Mouse (Mus musculus): ENCODE measurements around the gene Klhl22. TPM values are rescaled to one million over a fixed set of nuclear protein-coding genes. Genes with fewer than 3 reads are reported as not detected.
A peak's percentile ranks its signal among the peaks of the same experiment; 100 is the strongest.

Gene Klhl22
- total RNA-seq, 2 experiments from 2014 or later = 34.5 to 65.5 TPM

- ATAC-seq (replicated peaks; ENCODE audit: low FRiP score, low TSS enrichment, poor library complexity, severe bottlenecking) = no peak
Observed at GRCm38 (mm10) chr16:17826500-17826899, 67.1 kb downstream of the Klhl22 start.

- ATAC-seq (replicated peaks; ENCODE audit: low FRiP score, low TSS enrichment, poor library complexity, severe bottlenecking) = peak; percentile 30; the same call in 1 of the 2 replicates
Observed at GRCm38 (mm10) chr16:17828229-17828628, 68.8 kb downstream of the Klhl22 start.

GRCm38 (mm10) chr16:17828867-17829266 is 69.4 kb downstream of the Klhl22 start:
- no peak for ATAC-seq (replicated peaks; ENCODE audit: low FRiP score, low TSS enrichment, poor library complexity, severe bottlenecking)

GRCm38 (mm10) chr16:17830385-17831178 is 71.2 kb downstream of the Klhl22 start:
- no peak for ATAC-seq (replicated peaks; ENCODE audit: low FRiP score, low TSS enrichment, poor library complexity, severe bottlenecking)

GRCm38 (mm10) chr16:17831781-17832180 is 72.4 kb downstream of the Klhl22 start:
- 0 out of 2 replicates have a peak, but pooled peaks have one; percentile 24 for ATAC-seq (replicated peaks; ENCODE audit: low FRiP score, low TSS enrichment, poor library complexity, severe bottlenecking)

- no peak for ATAC-seq (replicated peaks; ENCODE audit: low FRiP score, low TSS enrichment, poor library complexity, severe bottlenecking)
Observed at GRCm38 (mm10) chr16:17832821-17833220, 73.4 kb downstream of the Klhl22 start, which contains the start of gene B830017H08Rik. TSS of gene B830017H08Rik (plus strand) at chr16:17833121.

- ATAC-seq (replicated peaks; ENCODE audit: low FRiP score, low TSS enrichment, poor library complexity, severe bottlenecking) = no peak
Observed at GRCm38 (mm10) chr16:17833321-17833680, 73.9 kb downstream of the Klhl22 start.

GRCm38 (mm10) chr16:17833681-17834399 is 74.4 kb downstream of the Klhl22 start:
- ATAC-seq (replicated peaks; ENCODE audit: low FRiP score, low TSS enrichment, poor library complexity, severe bottlenecking) = no peak

GRCm38 (mm10) chr16:17834543-17834942 is 75.1 kb downstream of the Klhl22 start:
- peak; percentile 32; the same call in 1 of the 2 replicates for ATAC-seq (replicated peaks; ENCODE audit: low FRiP score, low TSS enrichment, poor library complexity, severe bottlenecking)

- ATAC-seq (replicated peaks; ENCODE audit: low FRiP score, low TSS enrichment, poor library complexity, severe bottlenecking) = no peak
Observed at GRCm38 (mm10) chr16:17835481-17835880, 76.1 kb downstream of the Klhl22 start.

- no peak for ATAC-seq (replicated peaks; ENCODE audit: low FRiP score, low TSS enrichment, poor library complexity, severe bottlenecking)
Observed at GRCm38 (mm10) chr16:17838051-17838450, 78.6 kb downstream of the Klhl22 start, which contains the start of gene Car15. TSS of gene Car15 (minus strand) at chr16:17838364.

- no peak for ATAC-seq (replicated peaks; ENCODE audit: low FRiP score, low TSS enrichment, poor library complexity, severe bottlenecking)
Observed at GRCm38 (mm10) chr16:17839976-17840375, 80.6 kb downstream of the Klhl22 start.

GRCm38 (mm10) chr16:17842437-17842836 is 83.0 kb downstream of the Klhl22 start:
- ATAC-seq (replicated peaks; ENCODE audit: low FRiP score, low TSS enrichment, poor library complexity, severe bottlenecking) = no peak

Other genes starting within 250 kb of the Klhl22 start
- gene Thap7, start 228.5 kb upstream of the Klhl22 start, total RNA-seq (2014; fragmentation: Nextera tagmentation) = 18.2 and 27.1 TPM in 2 replicates
- 23.3 and 45.1 TPM in 2 replicates for gene Thap7, start 228.5 kb upstream of the Klhl22 start, total RNA-seq (2017)
- gene Lrrc74b, start 198.4 kb upstream of the Klhl22 start, total RNA-seq (2014; fragmentation: Nextera tagmentation) = not detected in 2 replicates
- 0.05 TPM in 1 of 2 replicates, not detected in the other for gene Lrrc74b, start 198.4 kb upstream of the Klhl22 start, total RNA-seq (2017)
- gene P2rx6, start 197.7 kb upstream of the Klhl22 start, total RNA-seq (2014; fragmentation: Nextera tagmentation) = not detected in 2 replicates
- gene P2rx6, start 197.7 kb upstream of the Klhl22 start, total RNA-seq (2017) = not detected in 2 replicates
- gene Slc7a4, start 176.4 kb upstream of the Klhl22 start, total RNA-seq (2014; fragmentation: Nextera tagmentation) = 10.8 and 13.9 TPM in 2 replicates
- 5.2 and 7.6 TPM in 2 replicates for gene Slc7a4, start 176.4 kb upstream of the Klhl22 start, total RNA-seq (2017)
- 88.7 and 152 TPM in 2 replicates for gene Smpd4, start 140.3 kb upstream of the Klhl22 start, total RNA-seq (2014; fragmentation: Nextera tagmentation)
- 75.3 and 83.2 TPM in 2 replicates for gene Smpd4, start 140.3 kb upstream of the Klhl22 start, total RNA-seq (2017)
- 1.3 and 13.1 TPM in 2 replicates for gene Ccdc74a, start 113.1 kb upstream of the Klhl22 start, total RNA-seq (2014; fragmentation: Nextera tagmentation)
- gene Ccdc74a, start 113.1 kb upstream of the Klhl22 start, total RNA-seq (2017) = 0.42 and 9.2 TPM in 2 replicates
- gene Med15, start 26.7 kb upstream of the Klhl22 start, total RNA-seq (2014; fragmentation: Nextera tagmentation) = 81.6 and 102 TPM in 2 replicates
- gene Med15, start 26.7 kb upstream of the Klhl22 start, total RNA-seq (2017) = 21.5 and 22.6 TPM in 2 replicates
- not detected in 2 replicates for gene Scarf2, start 37.7 kb downstream of the Klhl22 start, total RNA-seq (2014; fragmentation: Nextera tagmentation)
- gene Scarf2, start 37.7 kb downstream of the Klhl22 start, total RNA-seq (2017) = not detected in 2 replicates
- not detected in 2 replicates for gene B830017H08Rik, start 73.5 kb downstream of the Klhl22 start, total RNA-seq (2014; fragmentation: Nextera tagmentation)
- not detected in 2 replicates for gene B830017H08Rik, start 73.5 kb downstream of the Klhl22 start, total RNA-seq (2017)
- 3.5 and 6.9 TPM in 2 replicates for gene Car15, start 78.7 kb downstream of the Klhl22 start, total RNA-seq (2014; fragmentation: Nextera tagmentation)
- gene Car15, start 78.7 kb downstream of the Klhl22 start, total RNA-seq (2017) = 2.2 and 3.4 TPM in 2 replicates
- 2.3 and 2.7 TPM in 2 replicates for gene Gm20518, start 132.1 kb downstream of the Klhl22 start, total RNA-seq (2014; fragmentation: Nextera tagmentation)
- 1.2 TPM in 1 of 2 replicates, not detected in the other for gene Gm20518, start 132.1 kb downstream of the Klhl22 start, total RNA-seq (2017)
- gene Tssk1, start 134.6 kb downstream of the Klhl22 start, total RNA-seq (2014; fragmentation: Nextera tagmentation) = 0.72 TPM in 1 of 2 replicates, not detected in the other
- 0.14 TPM in 1 of 2 replicates, not detected in the other for gene Tssk1, start 134.6 kb downstream of the Klhl22 start, total RNA-seq (2017)
- 32.7 and 36.4 TPM in 2 replicates for gene Dgcr2, start 138.9 kb downstream of the Klhl22 start, total RNA-seq (2014; fragmentation: Nextera tagmentation)
- gene Dgcr2, start 138.9 kb downstream of the Klhl22 start, total RNA-seq (2017) = 35.1 and 55.7 TPM in 2 replicates
- not detected in 2 replicates for gene Tssk2, start 139.0 kb downstream of the Klhl22 start, total RNA-seq (2014; fragmentation: Nextera tagmentation)
- gene Tssk2, start 139.0 kb downstream of the Klhl22 start, total RNA-seq (2017) = 0.47 TPM in 1 of 2 replicates, not detected in the other
- 21.1 and 23.2 TPM in 2 replicates for gene Ess2, start 151.7 kb downstream of the Klhl22 start, total RNA-seq (2014; fragmentation: Nextera tagmentation)
- 16.6 and 21.0 TPM in 2 replicates for gene Ess2, start 151.7 kb downstream of the Klhl22 start, total RNA-seq (2017)
- gene Gsc2, start 155.4 kb downstream of the Klhl22 start, total RNA-seq (2014; fragmentation: Nextera tagmentation) = not detected in 2 replicates
- not detected in 2 replicates for gene Gsc2, start 155.4 kb downstream of the Klhl22 start, total RNA-seq (2017)
- 76.4 and 85.0 TPM in 2 replicates for gene Slc25a1, start 168.6 kb downstream of the Klhl22 start, total RNA-seq (2014; fragmentation: Nextera tagmentation)
- 58.9 and 102 TPM in 2 replicates for gene Slc25a1, start 168.6 kb downstream of the Klhl22 start, total RNA-seq (2017)
- 4.0 TPM in 1 of 2 replicates, not detected in the other for gene Vpreb2, start 220.8 kb downstream of the Klhl22 start, total RNA-seq (2014; fragmentation: Nextera tagmentation)
- 3.3 TPM in 1 of 2 replicates, not detected in the other for gene Vpreb2, start 220.8 kb downstream of the Klhl22 start, total RNA-seq (2017)